Mouse (Mus musculus) A20 (cell line): ENCODE measurements at regions not wholly inside any gene's neighbourhood (a gene's known extent, or its start where the extent isn't known, plus 50 kb on each side); places are given as distances from the start of the nearest gene placed in this dataset.
"Not testable (repeated sequence)": the region's sequence is repeated elsewhere in the genome, so short reads cannot be mapped to it uniquely, and the experiment has no call there.

Experiments used
- DNase-seq: peaks from one replicate; pipeline ENCODE4 v3.0.0-alpha.2; 2011; ENCODE audit warnings: low read depth, low spot score

DNA sequence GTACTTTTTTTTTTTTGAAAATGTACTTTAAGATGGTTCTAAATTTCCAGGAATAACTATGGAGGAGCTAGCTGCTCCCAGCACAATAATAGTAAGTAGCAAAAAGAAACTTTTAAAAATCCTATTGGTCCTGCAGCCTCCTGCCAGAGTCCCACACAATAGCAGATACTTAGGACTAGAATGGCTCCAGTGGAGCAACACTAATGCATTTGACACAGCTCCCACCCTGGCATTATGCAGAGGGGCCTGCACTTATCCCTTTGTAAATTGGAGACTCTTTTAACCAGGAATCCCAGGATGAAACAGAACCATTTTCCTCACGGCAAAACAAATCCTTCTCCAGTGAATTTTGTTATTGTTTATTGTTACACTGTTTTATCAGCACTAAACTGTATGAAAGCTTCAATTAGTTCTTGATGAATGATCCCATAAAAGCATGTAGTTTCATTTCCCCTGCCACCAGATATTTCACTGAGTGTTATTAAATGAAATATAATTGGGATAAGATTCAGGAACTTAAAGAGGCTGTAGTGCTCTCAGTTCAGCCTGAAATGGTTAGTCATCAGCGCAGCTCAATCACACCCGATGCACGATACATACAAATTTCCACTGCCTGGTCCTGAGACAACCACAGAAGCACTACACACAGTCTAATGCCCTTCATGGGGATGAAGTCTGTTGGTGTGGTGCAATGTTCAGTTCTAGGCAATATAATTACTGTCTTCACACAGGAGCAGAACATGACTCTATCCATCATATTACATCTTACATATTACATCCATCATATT is 708.6 kb upstream of the Mms22l start:
- DNase-seq, result no peak

DNA sequence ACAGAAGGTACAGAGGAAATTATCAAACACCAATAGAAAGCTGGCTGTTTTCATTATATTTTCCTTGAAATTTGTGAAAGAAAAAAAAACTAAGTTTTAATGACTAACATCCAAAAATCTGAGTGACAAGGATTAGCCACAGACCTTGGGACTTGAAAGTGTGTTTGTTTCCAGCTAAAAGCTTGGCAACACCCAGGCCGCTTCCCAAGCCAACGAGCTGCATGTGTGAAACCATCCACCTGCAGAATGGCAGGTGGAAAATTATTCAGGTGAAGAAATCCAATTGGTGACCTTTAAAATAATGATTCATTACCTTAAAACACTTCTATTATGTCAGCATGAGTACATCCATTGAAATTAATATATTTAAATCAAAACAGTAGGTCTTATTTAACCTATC is 672.7 kb upstream of the Mms22l start:
- DNase-seq, result no peak

DNA sequence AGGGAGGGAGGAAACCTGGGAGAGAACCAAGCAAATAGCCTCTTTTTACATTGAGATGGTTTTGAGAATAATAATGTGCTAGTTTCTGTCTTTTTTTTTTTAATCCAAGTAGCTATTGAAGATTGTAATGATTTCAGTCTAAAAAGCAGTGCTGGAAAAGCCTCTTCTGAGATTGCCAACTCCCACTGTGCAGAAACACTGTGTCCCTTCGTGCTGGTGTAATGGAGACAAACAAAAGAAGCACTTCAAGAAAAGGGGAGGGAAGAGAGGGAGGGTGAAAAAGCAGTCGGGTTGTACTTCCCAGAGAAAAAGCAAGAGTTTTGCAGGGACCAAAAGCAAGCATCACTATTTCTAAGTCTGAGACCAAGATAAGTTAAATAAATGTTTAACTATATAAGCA is 669.4 kb upstream of the Mms22l start:
- DNase-seq, result no peak

DNA sequence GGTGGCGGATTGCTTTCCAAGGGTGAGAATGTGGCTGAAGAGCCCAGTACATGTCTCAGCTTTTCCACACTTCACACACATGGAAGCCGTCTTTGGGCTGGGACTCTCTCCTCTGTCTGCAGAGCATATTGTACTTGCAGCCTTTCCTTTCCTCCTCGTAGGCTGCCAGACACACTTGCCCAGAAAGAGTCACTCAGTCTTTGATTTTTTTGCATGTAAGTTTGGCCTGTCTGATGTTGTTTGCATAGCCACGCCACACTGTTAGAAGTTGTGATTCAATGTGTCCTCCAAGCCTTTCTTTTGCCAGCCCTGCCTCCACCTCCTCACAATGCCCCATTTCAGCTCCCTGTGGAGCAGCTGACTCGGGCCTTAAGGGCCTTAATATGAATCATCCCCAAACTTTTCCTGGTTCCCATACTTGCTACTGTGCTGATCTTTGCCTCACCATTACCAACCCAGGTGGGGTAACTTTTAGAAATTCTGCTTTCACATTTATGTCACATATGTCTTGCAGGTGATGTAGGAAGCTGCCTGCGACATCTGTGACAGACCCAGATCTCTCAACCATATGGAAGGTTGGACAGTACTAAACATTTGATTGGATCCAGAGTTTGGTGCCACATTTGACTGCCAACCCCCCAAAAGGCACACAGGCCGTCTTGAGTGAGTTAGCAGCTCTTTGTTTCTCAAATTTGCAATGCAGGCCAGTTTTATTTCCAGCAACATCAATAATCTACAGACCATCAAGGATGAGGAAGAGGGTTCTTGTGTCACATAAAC is 663.7 kb upstream of the Mms22l start:
- DNase-seq, result no peak

DNA sequence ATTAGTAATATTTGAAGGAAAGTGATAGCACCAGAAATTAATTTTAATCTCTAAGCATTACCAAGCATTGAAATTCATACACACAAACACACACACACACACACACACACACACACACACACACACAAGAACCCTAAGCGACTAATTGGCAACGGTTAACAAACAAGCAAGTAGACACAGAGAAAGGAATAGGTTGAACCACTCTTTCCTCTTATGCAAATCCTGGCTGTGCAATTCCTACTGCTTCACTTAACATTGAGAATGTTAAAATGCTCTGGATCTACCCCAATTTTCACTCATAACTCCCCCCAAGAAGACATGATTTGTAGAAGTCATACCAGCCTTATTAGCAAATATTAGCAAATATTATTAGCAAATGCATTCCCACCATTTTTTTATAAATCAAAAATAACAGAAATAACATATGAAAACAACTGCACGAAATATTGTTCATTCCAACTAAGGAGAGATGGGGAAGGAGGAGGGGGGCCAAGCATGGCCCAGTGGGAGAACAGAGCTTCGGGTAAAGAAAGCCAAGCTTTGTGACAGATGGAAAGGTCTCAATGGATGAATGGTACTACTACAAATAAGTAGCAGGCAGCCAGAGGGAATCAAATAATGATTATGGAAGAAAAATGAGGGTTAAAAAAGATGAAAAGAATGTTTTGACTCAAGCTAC is 652.5 kb upstream of the Mms22l start:
- no peak for DNase-seq

DNA sequence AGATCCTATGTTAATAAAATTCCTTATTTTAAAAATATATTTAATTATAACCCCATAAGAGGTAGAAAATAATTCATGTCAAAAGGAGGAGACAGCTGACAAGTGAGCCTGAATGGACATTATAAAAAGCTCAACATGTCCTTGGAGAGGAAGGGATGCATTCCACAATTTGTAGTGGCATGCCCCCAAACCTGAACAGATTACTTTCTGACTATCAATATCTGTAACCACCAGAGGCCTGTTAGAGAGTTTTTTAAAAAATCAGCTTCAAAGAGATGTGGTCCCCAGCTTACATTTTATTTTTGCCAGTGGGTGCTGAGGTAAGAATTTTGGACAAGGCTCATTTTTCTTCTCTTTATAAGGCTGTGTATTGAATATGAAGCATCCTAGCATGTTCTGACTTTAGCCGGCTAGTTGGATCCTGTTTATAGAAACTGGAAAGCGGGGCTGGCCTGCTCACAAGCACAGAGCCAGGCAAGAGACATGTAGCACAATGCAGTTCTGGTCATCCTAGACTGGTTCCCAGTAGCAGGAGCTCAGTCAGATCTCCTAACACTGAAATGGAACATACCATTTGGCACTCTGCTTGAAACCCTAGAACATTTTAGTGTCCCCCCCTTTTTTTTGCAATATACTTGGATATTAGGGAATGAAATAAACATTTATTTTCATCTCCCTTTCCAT is 651.8 kb upstream of the Mms22l start:
- no peak for DNase-seq

DNA sequence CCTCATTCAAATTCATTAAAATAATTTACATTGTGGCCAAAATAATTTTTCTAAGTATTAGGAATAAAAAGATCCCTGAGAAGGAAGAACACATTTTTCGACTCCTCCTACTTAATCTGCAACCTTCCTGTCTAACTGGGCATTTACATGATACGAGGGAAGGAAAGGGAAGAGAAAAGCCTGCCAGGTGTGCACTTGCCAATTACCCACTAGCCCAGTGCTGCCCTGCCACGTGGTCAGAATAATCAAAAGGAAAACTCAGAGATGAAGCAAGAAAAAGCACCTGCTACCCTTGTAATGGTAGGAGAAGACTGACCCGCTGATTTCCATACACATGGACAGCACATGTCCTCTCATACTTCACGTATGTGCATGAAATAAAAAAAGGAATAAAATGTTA is 651.0 kb upstream of the Mms22l start:
- no peak for DNase-seq

DNA sequence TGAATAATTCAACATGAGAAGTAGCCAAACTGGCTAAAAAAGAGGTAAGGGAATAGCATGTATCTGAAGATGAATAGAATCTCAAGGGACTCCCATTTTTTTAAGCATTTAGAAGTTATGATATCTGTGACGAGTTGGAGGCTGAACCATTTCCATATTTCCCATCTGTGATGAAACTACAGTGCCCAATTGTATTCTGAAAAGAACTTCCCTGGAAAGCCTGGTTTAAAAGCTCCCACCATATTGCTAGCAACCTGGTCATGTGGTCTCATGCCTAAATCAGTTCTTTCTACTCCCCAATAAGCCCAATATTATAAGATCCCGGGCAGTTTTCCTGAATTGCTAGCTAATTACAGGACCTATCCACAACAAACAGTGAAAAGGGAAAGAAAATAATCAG is 645.6 kb upstream of the Mms22l start:
- no peak for DNase-seq

DNA sequence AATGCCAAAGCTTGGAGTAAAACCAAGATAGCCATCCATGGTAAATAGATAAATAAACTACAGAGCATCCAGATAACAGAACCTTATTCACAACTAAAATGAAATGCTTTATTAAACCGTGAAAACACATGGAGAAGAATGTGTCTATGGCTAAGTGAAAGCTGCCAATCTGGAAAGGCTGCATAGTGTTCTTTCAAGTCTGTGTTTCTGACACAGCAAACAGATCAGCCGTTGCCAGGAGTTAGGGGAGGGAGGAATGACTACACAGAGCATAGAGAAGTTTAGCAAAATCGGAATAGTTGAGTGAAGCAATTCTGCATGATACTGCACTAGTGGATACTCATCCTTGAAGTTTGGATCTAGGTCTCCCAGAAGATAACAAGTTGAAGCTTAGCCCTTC is 633.8 kb upstream of the Mms22l start:
- no peak for DNase-seq

DNA sequence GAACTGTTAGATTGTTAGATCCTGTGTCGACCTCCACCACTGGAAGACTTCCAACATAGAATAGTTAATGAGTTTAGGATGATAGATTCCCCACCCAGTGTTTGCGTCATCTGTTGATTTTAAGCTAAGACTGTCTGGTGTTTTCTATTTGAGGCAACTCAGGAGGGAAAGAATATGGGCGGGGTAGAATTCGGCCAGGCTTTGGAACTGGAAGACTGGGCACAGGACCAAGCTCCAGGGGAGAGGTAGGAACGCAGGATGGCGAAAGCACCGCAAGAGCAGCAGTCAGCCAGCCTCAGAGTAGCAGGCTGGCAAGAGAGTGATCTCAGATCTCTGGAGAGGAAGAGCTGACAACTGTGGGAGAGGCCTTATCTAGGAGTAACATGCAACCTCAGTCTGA is 616.2 kb upstream of the Mms22l start:
- no peak for DNase-seq

DNA sequence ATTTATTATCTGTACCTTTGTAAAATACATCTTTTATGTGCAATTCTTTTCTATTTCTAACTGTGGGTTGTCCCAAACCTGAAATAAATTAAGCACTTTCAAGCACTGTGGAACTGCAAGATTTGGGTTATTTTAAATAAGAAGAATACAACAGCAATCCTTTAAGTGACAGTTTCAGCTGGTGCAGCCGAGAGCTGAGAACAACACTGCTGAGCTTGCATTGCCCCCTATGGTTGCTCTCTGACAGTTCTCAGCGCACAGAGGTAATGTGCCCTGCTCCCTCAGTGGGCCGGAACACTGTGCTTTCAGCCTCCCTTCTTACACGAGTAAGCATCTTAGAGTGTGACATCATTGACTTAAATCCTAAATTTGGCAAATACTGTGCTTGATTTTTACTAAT is 582.9 kb upstream of the Mms22l start:
- peak; percentile 7 for DNase-seq

DNA sequence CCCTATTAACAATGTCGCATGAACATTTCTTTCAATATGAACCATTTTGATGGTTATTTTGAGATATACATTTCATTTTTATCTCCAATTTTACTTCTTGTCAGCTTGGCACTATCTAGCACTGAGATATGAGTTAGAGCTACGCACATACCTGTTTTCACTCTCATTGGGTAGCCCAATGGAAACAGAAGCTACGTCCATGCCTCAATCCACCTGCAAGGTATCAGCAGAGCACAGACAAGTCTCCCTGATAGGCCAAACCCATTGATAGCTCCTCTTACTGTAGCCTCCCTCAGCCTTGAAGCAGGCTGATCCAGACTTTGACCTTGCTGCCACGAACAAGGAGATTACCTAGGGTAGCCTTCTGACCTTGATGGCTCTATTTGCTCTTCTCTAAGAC is 582.4 kb upstream of the Mms22l start:
- no peak for DNase-seq

DNA sequence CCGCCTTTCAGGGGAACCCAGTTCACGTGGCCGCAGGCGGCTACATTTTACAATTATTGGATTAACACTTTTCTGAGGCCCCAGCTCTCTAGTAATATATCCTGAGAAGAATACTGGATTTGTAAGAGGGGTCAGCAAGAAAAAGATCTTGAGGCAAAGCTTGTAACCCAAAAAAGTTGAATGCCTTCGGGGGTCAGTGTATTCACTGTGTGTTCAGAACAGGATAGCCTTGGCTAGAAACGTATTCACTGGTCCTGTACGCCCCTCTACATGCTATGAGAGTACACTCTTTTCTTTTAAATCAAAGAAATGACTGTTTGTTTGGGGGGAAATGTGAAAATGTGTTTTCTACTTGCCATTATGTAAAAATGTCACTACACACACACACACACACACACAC is 581.8 kb upstream of the Mms22l start:
- no peak for DNase-seq

DNA sequence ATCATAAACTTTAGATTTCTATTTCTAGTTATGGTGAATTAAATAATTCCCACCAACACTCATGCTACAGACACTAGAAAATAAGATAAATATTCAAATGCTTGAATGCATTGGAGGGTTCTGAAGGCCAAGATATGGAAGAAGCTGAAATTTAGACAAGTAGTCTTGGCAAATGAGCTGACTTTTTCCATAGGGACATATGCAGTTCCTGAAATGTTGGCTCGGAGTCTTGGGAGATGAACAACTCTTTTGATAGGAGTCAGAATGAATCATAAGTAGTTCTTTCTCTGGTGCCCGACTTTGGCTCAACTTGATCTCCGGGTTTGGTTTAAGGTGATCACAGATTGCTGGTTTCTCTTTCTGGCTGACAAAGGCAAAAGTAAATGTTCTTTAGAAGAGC is 574.7 kb upstream of the Mms22l start:
- DNase-seq, result no peak

DNA sequence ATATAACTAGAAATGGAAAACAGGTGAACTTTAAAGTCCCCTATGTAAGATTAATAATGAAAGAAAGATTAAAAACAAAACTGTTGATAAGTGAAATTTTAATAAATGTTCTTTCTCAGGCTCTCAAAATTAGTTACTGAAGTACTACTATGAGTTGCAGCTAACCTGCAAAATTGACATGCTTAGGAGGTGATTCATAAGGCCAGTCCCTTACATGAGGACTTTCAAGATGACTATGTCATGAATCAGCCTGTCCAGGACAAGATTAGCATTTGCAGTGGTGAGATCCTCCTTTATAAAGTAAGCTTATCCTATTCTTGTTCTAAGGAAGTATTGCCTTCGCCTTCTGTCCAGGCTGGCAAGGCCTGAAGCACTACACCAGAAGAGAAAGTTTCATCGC is 542.1 kb upstream of the Mms22l start:
- peak; percentile 39 for DNase-seq

DNA sequence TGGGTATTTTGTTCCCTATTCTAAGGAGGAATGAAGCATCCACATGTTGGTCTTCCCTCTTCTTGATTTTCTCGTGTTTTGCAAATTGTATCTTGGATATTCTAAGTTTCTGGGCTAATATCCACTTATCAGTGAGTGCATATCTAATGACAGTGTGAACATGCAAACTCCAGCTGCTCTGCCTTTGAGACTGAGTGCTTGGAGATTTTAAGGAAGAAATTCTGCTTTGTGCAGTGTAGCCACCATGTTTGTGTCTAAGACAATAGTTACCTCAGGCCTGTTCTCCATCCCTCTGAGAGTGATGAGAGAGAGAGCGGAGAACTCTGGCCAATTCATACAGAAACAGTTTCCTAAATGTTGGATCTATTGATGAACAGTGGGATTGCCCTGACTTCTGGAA is 514.1 kb upstream of the Mms22l start:
- DNase-seq, result not testable (repeated sequence)

DNA sequence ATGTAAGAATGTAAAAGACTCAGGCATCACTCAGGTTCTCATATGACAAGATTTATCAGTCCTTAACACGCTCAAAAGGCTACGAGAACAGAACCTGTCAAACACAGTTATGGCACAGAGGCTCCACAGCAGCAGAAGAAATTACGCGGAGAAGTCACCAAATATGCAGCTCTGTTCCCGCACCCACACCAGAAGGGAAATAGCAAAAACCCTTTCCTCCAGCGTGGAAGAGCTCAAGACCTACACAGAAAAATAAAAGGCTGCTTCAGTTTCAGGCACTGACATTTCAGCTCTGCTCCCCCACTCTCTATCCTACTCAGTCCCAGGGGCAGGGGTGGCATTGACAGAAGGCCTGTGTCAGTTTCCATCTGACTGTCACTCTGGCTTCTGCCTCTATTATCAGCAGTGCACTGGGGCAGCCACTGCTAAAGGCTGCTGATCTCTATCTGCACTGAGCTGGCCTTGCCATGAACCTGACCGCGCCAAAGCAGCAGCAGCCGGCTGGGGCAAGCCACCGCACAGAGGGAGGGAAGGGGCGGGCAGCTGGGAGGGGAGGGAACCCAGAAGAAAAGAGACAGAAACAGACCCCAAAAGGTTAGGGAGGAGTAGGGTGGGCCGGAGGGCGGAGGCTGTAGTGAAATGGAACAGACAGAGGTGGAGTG is 513.3 kb upstream of the Mms22l start:
- peak; percentile 85 for DNase-seq

DNA sequence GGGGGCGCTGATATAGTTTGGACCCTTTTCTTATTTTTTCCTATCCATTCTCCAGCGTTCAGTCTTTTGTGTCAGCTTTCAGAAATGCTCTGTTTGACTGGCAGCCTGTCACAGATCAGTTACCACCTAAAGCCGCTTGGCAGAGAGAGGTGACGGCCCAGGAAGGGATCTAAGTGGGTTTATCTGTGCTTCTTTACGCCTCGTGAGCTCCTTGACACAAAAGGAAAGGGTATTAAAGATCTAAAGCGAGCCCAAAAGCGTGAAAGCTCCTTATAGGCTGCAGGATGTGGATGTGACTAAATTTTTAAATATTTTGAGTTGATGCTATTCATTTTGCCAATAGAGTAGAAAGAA is 512.8 kb upstream of the Mms22l start:
- DNase-seq, result peak; percentile 82

DNA sequence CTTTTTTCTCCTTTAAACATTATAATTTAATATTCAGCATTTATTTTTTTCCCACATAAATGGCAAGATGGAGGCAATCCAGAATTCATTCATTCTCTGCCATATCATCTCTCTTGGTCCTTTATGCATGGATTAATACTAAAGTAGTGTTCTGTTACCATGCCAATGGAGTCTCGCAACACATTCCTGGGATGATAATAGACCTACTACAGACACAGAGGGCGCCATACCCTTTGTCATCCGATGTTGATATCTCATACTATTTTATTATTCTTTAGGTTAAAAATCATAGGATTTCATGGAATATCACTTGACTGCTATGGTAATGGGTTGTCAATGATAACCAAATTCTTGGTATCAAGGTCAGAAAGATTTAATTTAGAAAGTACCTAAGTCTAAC is 512.2 kb upstream of the Mms22l start:
- DNase-seq, result peak; percentile 11

DNA sequence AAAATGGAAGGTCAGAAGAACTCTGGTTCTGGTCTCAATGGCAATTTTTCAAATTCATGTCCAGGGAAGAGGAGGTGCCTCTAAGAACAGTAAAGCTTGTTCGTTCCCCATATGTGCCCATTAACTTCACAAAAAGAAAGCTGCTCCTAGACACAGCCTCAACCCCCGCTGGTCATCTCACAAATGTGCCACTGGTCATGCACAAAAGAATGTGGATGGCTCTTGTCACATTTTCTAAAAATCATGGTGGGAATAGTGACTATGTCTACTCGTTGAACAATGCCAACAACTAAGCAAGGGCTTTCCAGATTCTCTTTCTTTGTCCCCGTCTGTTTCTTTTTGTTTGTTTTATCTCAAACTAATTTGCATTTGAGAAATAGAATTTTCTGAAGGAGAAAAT is 510.3 kb upstream of the Mms22l start:
- no peak for DNase-seq

DNA sequence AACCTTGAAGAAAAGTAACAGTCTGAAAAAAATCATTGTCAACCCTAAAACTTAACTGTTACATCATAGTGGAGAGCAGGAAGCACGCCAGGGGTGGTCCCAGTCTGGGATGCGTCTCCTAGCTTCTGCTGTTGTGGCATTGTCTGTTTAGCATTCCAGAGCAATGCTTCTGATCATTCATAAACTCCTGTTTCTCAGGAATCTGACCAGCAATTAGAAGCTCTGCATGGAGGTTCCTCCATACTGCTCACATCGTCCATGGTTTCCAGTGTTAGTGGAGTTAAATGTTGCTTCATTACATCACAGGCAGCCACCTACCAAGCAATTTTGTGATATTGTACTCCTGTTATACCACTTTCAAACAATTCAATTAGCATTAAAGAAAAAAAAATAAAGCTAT is 502.4 kb upstream of the Mms22l start:
- DNase-seq, result no peak
